Mouse (Mus musculus) fibroblast of lung, adult 2 months (primary cell): ENCODE data around the gene Stx4a.
"Not testable (repeated sequence)": the region's sequence is repeated elsewhere in the genome, so short reads cannot be mapped to it uniquely, and the experiment has no call there.

Experiments
- DNase-seq: peaks from one replicate; pipeline ENCODE4 v3.0.0-alpha.2; 2011; ENCODE audit warnings: low read depth

The Stx4a gene

GRCm38 (mm10) chr7:127815116-127815665 is 8.9 kb upstream of the Stx4a start:
- no peak for DNase-seq

GRCm38 (mm10) chr7:127815954-127816821 is 7.9 kb upstream of the Stx4a start:
- DNase-seq = no peak

- no peak for DNase-seq
Measured at GRCm38 (mm10) chr7:127817053-127817452, 7.0 kb upstream of the Stx4a start.

- no peak for DNase-seq
Measured at GRCm38 (mm10) chr7:127817776-127818175, 6.3 kb upstream of the Stx4a start.

GRCm38 (mm10) chr7:127820836-127821509 is 3.1 kb upstream of the Stx4a start:
- no peak for DNase-seq

- DNase-seq = no peak
Measured at GRCm38 (mm10) chr7:127822494-127822893, 1.6 kb upstream of the Stx4a start.

GRCm38 (mm10) chr7:127823236-127824171 is 590 bp upstream of the Stx4a start:
- DNase-seq = no peak

- no peak for DNase-seq
Measured at GRCm38 (mm10) chr7:127835550-127835949, 11.5 kb downstream of the Stx4a start.

- DNase-seq = no peak
Measured at GRCm38 (mm10) chr7:127837473-127837872, 13.4 kb downstream of the Stx4a start.

- DNase-seq = not testable (repeated sequence)
Measured at GRCm38 (mm10) chr7:127837878-127838277, 13.8 kb downstream of the Stx4a start.

GRCm38 (mm10) chr7:127840031-127840430 is 15.9 kb downstream of the Stx4a start:
- not testable (repeated sequence) for DNase-seq

- no peak for DNase-seq
Measured at GRCm38 (mm10) chr7:127840886-127841285, 16.8 kb downstream of the Stx4a start.

- DNase-seq = peak; percentile 92
Measured at GRCm38 (mm10) chr7:127841340-127842000, 17.4 kb downstream of the Stx4a start.

- peak; percentile 58 for DNase-seq
Measured at GRCm38 (mm10) chr7:127842001-127842718, 18.1 kb downstream of the Stx4a start.

- DNase-seq = no peak
Measured at GRCm38 (mm10) chr7:127849973-127850875, 26.1 kb downstream of the Stx4a start.

GRCm38 (mm10) chr7:127850906-127851305 is 26.8 kb downstream of the Stx4a start:
- peak; percentile 46 for DNase-seq

GRCm38 (mm10) chr7:127858258-127858657 is 34.2 kb downstream of the Stx4a start:
- DNase-seq = no peak

- no peak for DNase-seq
Measured at GRCm38 (mm10) chr7:127866434-127866833, 42.3 kb downstream of the Stx4a start.

- DNase-seq = no peak
Measured at GRCm38 (mm10) chr7:127867641-127868040, 43.5 kb downstream of the Stx4a start.
